In the genomic region with DNA sequence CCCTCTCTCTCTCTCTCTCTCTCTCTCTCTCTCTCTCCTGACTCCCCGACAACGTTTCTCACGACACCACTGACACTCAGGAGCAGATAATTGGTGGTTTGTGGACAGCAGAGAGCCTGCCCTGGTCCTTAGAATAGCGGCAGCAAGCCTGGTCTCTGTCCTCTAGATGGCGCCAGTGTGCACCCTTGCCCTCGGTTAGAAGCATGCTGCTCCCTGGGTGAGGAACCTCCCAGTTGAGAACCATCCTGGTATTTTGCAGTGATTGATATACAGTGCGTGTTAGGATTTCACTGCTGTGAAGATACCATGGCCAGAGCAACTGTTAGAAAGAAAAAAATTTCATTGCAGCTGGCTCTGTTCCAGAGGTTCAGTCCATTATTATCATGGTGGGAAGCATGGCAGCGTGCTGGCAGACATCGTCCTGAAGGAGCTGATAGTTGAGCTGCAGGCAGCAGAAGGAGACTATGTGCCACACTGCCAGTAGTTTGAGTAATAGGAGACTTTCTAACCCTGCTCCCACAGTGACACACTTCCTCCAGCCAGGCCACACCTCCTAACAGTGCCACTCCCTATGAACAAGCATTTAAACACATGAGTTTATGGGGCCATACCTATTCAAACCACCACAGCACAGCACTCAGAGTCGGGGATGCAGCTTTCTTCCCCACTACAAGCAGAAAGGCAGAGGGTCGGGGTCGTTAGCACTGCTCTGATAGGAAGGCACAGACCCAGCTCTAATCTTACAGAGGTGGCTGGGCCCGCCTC, we compare ENCODE assay signal across 8 mouse cellular contexts.
A peak's percentile ranks its signal among the peaks of the same experiment; 100 is the strongest.
DNase-seq lines count a peak whose midpoint lies in the region; ATAC-seq and TF ChIP-seq lines count a peak whose summit lies in the region.

No protein-coding gene starts in this region.

- H3K9me3 ChIP-seq in intestine, postnatal 0 days (ENCODE audit: control insufficient read depth): no peaks in the 10 kb centered on the region
- H3K9me3 ChIP-seq in limb, embryonic 12.5 days: no peaks in the 10 kb centered on the region
- no peaks in the 10 kb centered on the region for H3K9me3 ChIP-seq in midbrain, embryonic 14.5 days (ENCODE audit: control insufficient read depth, low read length)

- no peak overlapping the region for H3K9ac ChIP-seq in intestine, postnatal 0 days (ENCODE audit: low read depth, low read length)
- no peak overlapping the region; the same call in 1 of the 2 replicates for H3K9ac ChIP-seq in limb, embryonic 12.5 days (replicated peaks)
- H3K9ac ChIP-seq in midbrain, embryonic 14.5 days (replicated peaks; ENCODE audit: low read length): no peak overlapping the region

- no peaks in the 10 kb centered on the region for H3K36me3 ChIP-seq in intestine, postnatal 0 days (ENCODE audit: control insufficient read depth, insufficient read depth)
- H3K36me3 ChIP-seq in limb, embryonic 12.5 days: no peaks in the 10 kb centered on the region
- no peaks in the 10 kb centered on the region for H3K36me3 ChIP-seq in midbrain, embryonic 14.5 days (ENCODE audit: control insufficient read depth, insufficient read depth, low read length)
- no peaks in the 10 kb centered on the region for H3K36me3 ChIP-seq in small intestine, adult 2 months (ENCODE audit: control insufficient read depth, insufficient read depth, low read length)

- no peaks in the 10 kb centered on the region for H3K4me1 ChIP-seq in intestine, postnatal 0 days (replicated peaks; ENCODE audit: control insufficient read depth, insufficient read depth, low read length)
- H3K4me1 ChIP-seq in limb, embryonic 12.5 days (replicated peaks): peaks cover 54% of the 10 kb centered on the region
- 0 out of 2 replicates have a peak, but pooled peaks cover under 1% of the 10 kb centered on the region for H3K4me1 ChIP-seq in midbrain, embryonic 14.5 days (ENCODE audit: control insufficient read depth, insufficient read depth, low read length)
- peaks cover 8% of the 10 kb centered on the region; the same call in 1 of the 2 replicates for H3K4me1 ChIP-seq in small intestine, adult 2 months (ENCODE audit: control insufficient read depth, insufficient read depth, insufficient read length, low read length)

- DNase-seq in 416B (ENCODE audit: low read depth): peak; percentile 75
- DNase-seq in adrenal gland, adult 8-10 months: peak; percentile 32
- peak; percentile 69 for DNase-seq in embryo, embryonic 11.5 days (ENCODE audit: low read depth, low spot score)
- peak; percentile 91 for DNase-seq in heart, adult 11 months
- DNase-seq in midbrain, embryonic 14.5 days: peak; percentile 86

- WGBS in intestine, postnatal 0 days: 26% methylated on average over 13 of the region's 13 CpGs
- WGBS in limb, embryonic 12.5 days: 25% methylated on average over 13 of the region's 13 CpGs
- WGBS in midbrain, embryonic 14.5 days: 40% methylated on average over 13 of the region's 13 CpGs
- 22% methylated on average over 12 of the region's 13 CpGs for WGBS in small intestine, adult 2 months

- peak overlapping the region; percentile 50 for H3K27ac ChIP-seq in intestine, postnatal 0 days (ENCODE audit: low read depth, low read length)
- H3K27ac ChIP-seq in limb, embryonic 12.5 days: 0 out of 2 replicates have a peak overlapping the region, but pooled peaks have one; percentile 41
- H3K27ac ChIP-seq in midbrain, embryonic 14.5 days (replicated peaks; ENCODE audit: low read depth, low read length): no peak overlapping the region
- H3K27ac ChIP-seq in small intestine, adult 2 months (ENCODE audit: insufficient read depth, low read depth, low read length): peak overlapping the region; percentile 87

- peak; percentile 91 for ATAC-seq in intestine, postnatal 0 days
- peak; percentile 47; the same call in 1 of the 2 replicates for ATAC-seq in limb, embryonic 12.5 days (ENCODE audit: insufficient number of reproducible peaks, insufficient read depth, low FRiP score, low TSS enrichment, low read depth)
- no peak; the same call in 1 of the 2 replicates for ATAC-seq in midbrain, embryonic 14.5 days (ENCODE audit: low FRiP score, low TSS enrichment)

- H3K27me3 ChIP-seq in intestine, postnatal 0 days (replicated peaks; ENCODE audit: control insufficient read depth, insufficient read depth, low read length): no peaks in the 10 kb centered on the region
- H3K27me3 ChIP-seq in limb, embryonic 12.5 days: peaks cover 3% of the 10 kb centered on the region
- H3K27me3 ChIP-seq in midbrain, embryonic 14.5 days (ENCODE audit: control insufficient read depth, insufficient read depth, low read length): no peaks in the 10 kb centered on the region
- H3K27me3 ChIP-seq in small intestine, adult 2 months (ENCODE audit: control insufficient read depth, insufficient read depth, low read length): no peaks in the 10 kb centered on the region

- peak; percentile 92 for TF ChIP-seq CTCF in intestine, postnatal 0 days (IDR thresholded peaks at IDR 0.05; ENCODE audit: low read depth)
- TF ChIP-seq CTCF in small intestine, adult 2 months (IDR thresholded peaks at IDR 0.05; ENCODE audit: extremely low read depth, insufficient read length, insufficient replicate concordance, low read depth, low read length): peak; percentile 82; the same call in 1 of the 2 replicates

- TF ChIP-seq POLR2A in small intestine, adult 2 months (IDR thresholded peaks at IDR 0.05; ENCODE audit: low read depth, low read length): no peak; the same call in 1 of the 2 replicates

- H3K4me2 ChIP-seq in intestine, postnatal 0 days (replicated peaks; ENCODE audit: low read depth): peak overlapping the region; percentile 51
- H3K4me2 ChIP-seq in limb, embryonic 12.5 days: no peak overlapping the region
- H3K4me2 ChIP-seq in midbrain, embryonic 14.5 days (ENCODE audit: low read length): no peak overlapping the region

- H3K4me3 ChIP-seq in intestine, postnatal 0 days (ENCODE audit: low read depth, low read length): no peak overlapping the region
- H3K4me3 ChIP-seq in limb, embryonic 12.5 days (replicated peaks): no peak overlapping the region
- no peak overlapping the region for H3K4me3 ChIP-seq in midbrain, embryonic 14.5 days (replicated peaks; ENCODE audit: low read depth, low read length)
- peak overlapping the region; percentile 28 for H3K4me3 ChIP-seq in small intestine, adult 2 months (ENCODE audit: low read depth, low read length)

Comparison
In these comparisons a context has a peak if more than half of its experiments do, and no peak if none do; other contexts are left out.
1. DNase-seq: peak in every context shown above with its lines; median percentile 91 in heart, adult 11 months; 86 in midbrain, embryonic 14.5 days; 75 in 416B; 69 in embryo, embryonic 11.5 days; 32 in adrenal gland, adult 8-10 months.